Mouse (Mus musculus) stomach, embryonic 16.5 days (tissue): ENCODE data around the gene Sae1. TPM values are rescaled to one million over a fixed set of nuclear protein-coding genes. Genes with fewer than 3 reads are reported as not detected.
A peak's percentile ranks its signal among the peaks of the same experiment; 100 is the strongest.
"Not testable (repeated sequence)": the region's sequence is repeated elsewhere in the genome, so short reads cannot be mapped to it uniquely, and the experiment has no call there.

Experiments used
- ATAC-seq: fragments of 200-750 bp; cut with Nextera tagmentation; 2 replicates; pipeline ENCODE4 v1.8.0; 2017; ENCODE audit warnings: moderate number of reproducible peaks, moderate TSS enrichment; ENCODE audit not compliant: insufficient read depth, low FRiP score
- H3K27ac ChIP-seq: fragments of 300-500 bp; sonication (generic); 2 replicates; pipeline ENCODE4 v1.5.1; 2014; ENCODE audit warnings: low read length
- H3K27me3 ChIP-seq: fragments of 300-500 bp; sonication (generic); 2 replicates; pipeline ENCODE4 v1.6.1; 2014; ENCODE audit warnings: low read length, control low read depth, mixed read lengths; ENCODE audit not compliant: control insufficient read depth, insufficient read depth
- H3K36me3 ChIP-seq: fragments of 300-500 bp; sonication (generic); 2 replicates; pipeline ENCODE4 v1.6.1; 2014; ENCODE audit warnings: low read length; ENCODE audit not compliant: control insufficient read depth, insufficient read depth
- H3K4me1 ChIP-seq: fragments of 300-500 bp; sonication (generic); 2 replicates; pipeline ENCODE4 v1.6.1; 2014; ENCODE audit warnings: low read length, control low read depth, mixed read lengths; ENCODE audit not compliant: control insufficient read depth, insufficient read depth
- H3K4me2 ChIP-seq: fragments of 300-500 bp; sonication (generic); 2 replicates; pipeline ENCODE4 v1.6.1; 2014; ENCODE audit warnings: low read depth, low read length, mixed read lengths
- H3K4me3 ChIP-seq: fragments of 300-500 bp; sonication (generic); replicated peaks from 2 replicates; pipeline ENCODE4 v1.5.1; 2014; ENCODE audit warnings: mild to moderate bottlenecking, low read length
- H3K9ac ChIP-seq: fragments of 300-500 bp; sonication (generic); 2 replicates; pipeline ENCODE4 v1.6.1; 2014; ENCODE audit warnings: low read length
- H3K9me3 ChIP-seq: fragments of 300-500 bp; sonication (generic); replicated peaks from 2 replicates; pipeline ENCODE4 v1.6.1; 2016; ENCODE audit warnings: low read length, control low read depth; ENCODE audit not compliant: control insufficient read depth
- WGBS: fragments of 180-500 bp; shearing (Covaris S2); extraction: QIAGEN DNeasy Blood & Tissue Kit; methylation state at CpG from one replicate; pipeline ENCODE4 v1.1.7; 2014; 5-methylcytosine and 5-hydroxymethylcytosine counted together
- polyA plus RNA-seq: library from polyadenylated mRNA; unstranded; fragments of >200 nt; fragmentation: Nextera tagmentation; extraction: Ambion mirVana; gene quantifications from 2 replicates; pipeline ENCODE4 v1.2.1, GENCODE M21; 2015

Sae1 gene
- polyA plus RNA-seq, 1 experiment from 2014 or later, result 256 TPM

DNA sequence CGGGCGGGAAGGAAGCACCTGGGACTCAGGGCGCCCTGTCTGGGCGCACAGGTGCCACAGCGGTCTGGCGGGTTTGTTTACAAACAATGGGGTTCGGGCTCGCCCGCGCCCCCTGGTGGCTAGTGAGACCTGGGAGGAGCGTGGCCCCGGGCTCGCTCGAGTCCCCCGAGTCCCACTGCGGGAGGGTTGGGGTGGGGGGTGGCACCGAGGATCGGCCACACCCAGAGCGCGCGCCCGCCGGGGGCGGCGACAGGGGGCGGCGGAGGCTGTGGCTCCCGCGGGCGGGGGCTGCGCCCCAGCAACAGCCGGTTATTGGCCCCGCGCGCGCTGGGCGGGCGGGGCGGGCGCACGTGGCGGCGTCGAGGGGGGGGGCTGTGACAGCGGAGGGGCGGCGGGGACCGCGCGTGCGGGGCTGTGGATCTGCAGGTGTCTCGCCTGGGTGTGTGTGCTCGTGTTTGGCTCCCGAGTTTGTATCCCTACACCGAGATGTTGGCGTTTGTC is 77.5 kb downstream of the Sae1 start:
- under 1% methylated on average over 52 of the region's 56 CpGs for WGBS
- Histone ChIP-seq H3K4me1 (peaks cover 37% of the 10 kb centered on the region), H3K27ac (peak overlapping the region; percentile 59), H3K36me3 (no peaks in the 10 kb centered on the region), H3K9ac (peak overlapping the region; percentile 78), H3K27me3 (no peaks in the 10 kb centered on the region), H3K9me3 (no peaks in the 10 kb centered on the region), H3K4me2 (peak overlapping the region; percentile 100), H3K4me3 (peak overlapping the region; percentile 78)
- peak; percentile 33 for ATAC-seq

DNA sequence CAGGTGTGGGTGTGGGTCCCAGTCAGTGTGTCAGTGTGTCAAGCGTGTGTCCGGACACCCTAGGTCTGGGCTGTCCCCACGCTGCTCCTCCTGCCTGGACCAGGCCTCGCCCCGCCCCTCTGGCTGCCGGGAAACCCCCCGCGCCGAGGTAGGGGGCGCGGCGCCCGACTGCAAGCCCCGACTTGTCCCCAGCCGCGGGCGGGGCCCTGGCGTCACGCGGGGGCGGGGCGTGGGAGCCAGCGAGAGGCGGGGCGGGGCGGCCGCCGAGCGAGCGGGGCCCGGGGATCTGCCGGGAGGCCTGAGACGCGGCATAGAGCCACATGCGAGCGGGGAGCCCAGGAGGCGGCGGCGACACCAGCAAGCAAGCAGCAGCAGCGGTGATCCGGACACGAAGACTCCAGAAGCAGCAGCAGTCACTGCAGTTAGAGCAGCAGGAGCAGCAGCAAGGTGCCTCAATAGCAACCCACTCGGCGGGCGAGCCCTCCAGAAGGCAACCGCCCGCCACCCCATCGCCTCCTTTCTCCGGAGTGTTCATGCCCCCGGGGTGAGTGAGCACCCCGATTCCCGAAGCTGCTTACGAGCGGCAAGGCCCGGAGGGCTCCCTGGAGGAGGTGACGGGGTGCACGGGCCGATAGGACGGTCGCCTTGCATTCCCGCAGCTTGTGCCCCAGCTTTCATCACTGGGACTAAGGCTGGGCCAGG is 78.1 kb downstream of the Sae1 start:
- under 1% methylated on average over 61 of the region's 61 CpGs for WGBS
- peak overlapping the region; percentile 59 for H3K27ac ChIP-seq
- peaks cover 37% of the 10 kb centered on the region for H3K4me1 ChIP-seq
- peak overlapping the region; percentile 78 for H3K4me3 ChIP-seq
- H3K9me3 ChIP-seq, result no peaks in the 10 kb centered on the region
- peak; percentile 41; the same call in 1 of the 2 replicates for ATAC-seq
- H3K4me2 ChIP-seq, result peak overlapping the region; percentile 100
- H3K27me3 ChIP-seq, result no peaks in the 10 kb centered on the region
- no peaks in the 10 kb centered on the region for H3K36me3 ChIP-seq
- H3K9ac ChIP-seq, result peak overlapping the region; percentile 78

DNA sequence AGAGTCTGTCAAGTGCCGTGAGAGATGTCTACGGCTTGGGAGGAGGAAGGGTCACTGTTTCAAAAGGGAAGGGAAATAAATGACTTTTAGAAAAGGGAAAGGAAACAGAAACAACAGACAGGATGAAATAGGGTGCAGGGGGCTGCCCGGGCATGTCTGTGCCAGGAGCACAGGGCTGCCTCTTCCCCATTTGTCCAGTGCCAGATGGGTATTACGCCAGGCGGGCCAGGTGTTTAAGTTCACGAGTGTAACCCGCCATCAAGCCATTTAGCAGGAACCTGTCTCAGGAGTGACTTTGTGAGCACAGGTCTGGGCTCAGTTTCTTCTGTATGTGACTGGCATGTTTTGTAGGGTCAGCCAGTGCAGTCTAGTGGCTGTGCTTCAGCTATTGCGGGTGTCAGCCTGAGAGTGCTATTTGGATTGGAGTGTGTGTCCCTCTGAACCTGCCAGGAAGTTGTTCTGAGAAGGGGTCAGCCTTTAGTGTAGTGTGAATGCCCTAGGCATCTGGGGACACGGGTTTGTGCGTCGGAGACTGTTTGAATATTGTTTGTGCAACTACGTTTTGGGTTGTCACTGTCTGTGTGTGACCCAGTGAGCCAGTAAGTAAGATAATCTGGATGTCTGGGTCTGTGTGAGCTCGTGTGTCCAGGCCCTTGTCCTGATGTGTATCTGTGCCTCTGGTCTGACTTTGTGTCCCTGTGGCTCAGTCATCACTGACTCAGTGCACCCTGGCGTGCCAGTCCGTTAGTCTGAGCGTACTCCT is 78.9 kb downstream of the Sae1 start:
- Histone ChIP-seq H3K9ac (peak overlapping the region; percentile 78), H3K27me3 (no peaks in the 10 kb centered on the region), H3K27ac (peak overlapping the region; percentile 59), H3K4me3 (peak overlapping the region; percentile 78), H3K4me1 (peaks cover 32% of the 10 kb centered on the region), H3K4me2 (peak overlapping the region; percentile 100), H3K36me3 (no peaks in the 10 kb centered on the region), H3K9me3 (no peaks in the 10 kb centered on the region)
- WGBS, result 25% methylated on average over 16 of the region's 16 CpGs
- no peak for ATAC-seq

DNA sequence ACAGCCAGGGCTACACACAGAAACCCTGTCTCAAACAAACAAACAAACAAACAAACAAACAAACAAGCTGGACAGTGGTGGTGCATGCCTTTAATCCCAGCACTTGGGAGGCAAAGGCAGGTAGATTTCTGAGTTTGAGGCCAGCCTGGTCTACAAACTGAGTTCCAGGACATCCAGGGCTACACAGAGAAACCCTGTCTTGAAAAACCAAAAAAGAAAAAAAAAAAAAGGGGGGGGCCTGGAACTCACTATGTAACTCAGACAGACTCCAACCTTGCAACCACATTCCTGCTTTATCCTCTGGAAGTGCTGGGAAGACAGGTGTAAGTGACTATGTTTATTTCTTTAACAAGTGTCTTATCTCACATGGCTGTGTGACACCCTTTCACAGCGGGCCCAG is 79.5 kb downstream of the Sae1 start, which contains the start of gene Bbc3:
TSS of gene Bbc3 (plus strand) at position 301 of the 400 bp plus-strand sequence.
- not testable (repeated sequence) for H3K27me3 ChIP-seq, H3K36me3 ChIP-seq, ATAC-seq, H3K9me3 ChIP-seq
- peaks cover 27% of the 10 kb centered on the region for H3K4me1 ChIP-seq
- WGBS, result 46% methylated on average over 1 of the region's 1 CpGs
- peak within 1 kb of the TSS; percentile 100 for H3K4me2 ChIP-seq
- H3K27ac ChIP-seq, result peak within 1 kb of the TSS; percentile 59
- H3K4me3 ChIP-seq, result peak within 1 kb of the TSS; percentile 78
- peak within 1 kb of the TSS; percentile 78 for H3K9ac ChIP-seq

DNA sequence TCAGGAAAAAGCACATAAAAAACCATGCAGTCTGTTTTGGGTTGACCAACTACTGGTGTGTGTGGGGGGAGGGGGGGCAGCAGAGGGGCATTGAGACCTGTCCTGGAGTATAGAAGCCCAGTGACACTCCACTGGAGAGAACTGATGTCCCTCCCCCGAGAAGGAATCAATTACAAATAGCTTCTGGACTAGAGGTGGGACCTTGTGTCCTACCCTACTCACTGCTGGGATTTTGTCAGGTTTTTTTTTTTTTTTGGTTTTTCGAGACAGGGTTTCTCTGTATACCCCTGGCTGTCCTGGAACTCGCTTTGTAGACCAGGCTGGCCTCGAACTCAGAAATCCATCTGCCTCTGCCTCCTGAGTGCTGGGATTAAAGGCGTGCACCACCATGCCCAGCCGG is 80.5 kb downstream of the Sae1 start:
- H3K36me3 ChIP-seq, ATAC-seq, H3K9ac ChIP-seq, H3K4me3 ChIP-seq, H3K4me2 ChIP-seq, H3K9me3 ChIP-seq, H3K27me3 ChIP-seq, H3K27ac ChIP-seq: not testable (repeated sequence)
- peaks cover 24% of the 10 kb centered on the region for H3K4me1 ChIP-seq
- 73% methylated on average over 6 of the region's 6 CpGs for WGBS

DNA sequence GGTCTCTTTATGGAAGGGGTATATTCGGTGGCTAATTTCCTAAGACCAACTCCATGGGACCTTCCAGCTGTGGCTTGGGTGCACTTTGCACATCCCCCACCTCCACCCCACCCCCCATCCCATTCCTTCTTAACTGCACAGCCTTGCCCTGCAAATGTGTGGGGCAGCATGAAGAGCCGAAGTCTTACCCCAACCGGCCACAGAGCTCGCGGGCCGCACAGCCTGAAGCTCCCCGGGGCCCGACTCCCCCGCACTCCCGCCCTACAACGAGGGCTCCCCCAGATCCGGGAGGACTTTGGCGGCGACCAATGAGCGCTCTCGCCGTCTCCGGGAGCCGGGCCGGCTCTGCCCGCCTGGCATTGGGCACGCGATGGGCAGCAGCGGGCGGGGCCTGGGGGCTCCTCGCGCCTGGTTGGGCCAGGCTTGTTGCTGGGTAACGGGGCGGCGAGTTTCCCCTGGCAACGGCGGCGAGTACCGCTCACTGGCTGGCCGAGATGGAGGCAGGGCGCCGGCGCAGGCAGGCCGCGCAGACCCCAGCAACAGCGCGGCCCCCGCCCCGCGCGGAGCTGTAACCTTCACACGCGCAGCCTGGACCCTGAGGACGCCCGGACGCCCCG is 88.1 kb downstream of the Sae1 start:
- Histone ChIP-seq H3K4me2 (peak overlapping the region; percentile 83), H3K27me3 (no peaks in the 10 kb centered on the region), H3K27ac (peak overlapping the region; percentile 52; the same call in 1 of the 2 replicates), H3K9me3 (no peaks in the 10 kb centered on the region), H3K4me3 (peak overlapping the region; percentile 45), H3K4me1 (peaks cover 24% of the 10 kb centered on the region), H3K9ac (peak overlapping the region; percentile 66), H3K36me3 (no peaks in the 10 kb centered on the region)
- 1% methylated on average over 52 of the region's 52 CpGs for WGBS
- peak; percentile 68 for ATAC-seq

DNA sequence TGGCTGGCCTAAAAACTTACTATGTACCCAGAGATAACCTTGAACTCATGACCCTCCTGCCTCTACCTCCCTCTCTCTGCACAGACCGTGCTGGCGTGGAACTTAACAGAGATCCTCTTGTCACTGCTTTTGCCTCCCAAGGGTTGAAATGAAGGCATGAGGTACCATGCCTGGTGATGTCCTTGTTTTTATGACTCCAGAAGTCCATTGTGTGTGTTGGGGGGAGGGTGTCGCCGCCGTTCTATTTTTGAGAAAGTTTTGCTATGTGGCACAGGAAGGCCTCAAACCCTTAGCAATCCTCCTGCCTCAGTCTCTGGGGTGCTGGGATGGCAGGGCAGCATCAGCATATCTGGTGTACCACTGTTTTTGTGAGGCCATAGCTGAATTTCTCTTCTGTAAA is 88.7 kb downstream of the Sae1 start:
- Histone ChIP-seq H3K4me2 (0 out of 2 replicates have a peak overlapping the region, but pooled peaks have one; percentile 83), H3K9ac (no peak overlapping the region), H3K27ac (peak overlapping the region; percentile 52; the same call in 1 of the 2 replicates), H3K4me3 (peak overlapping the region; percentile 45; the same call in 1 of the 2 replicates), H3K9me3 (no peaks in the 10 kb centered on the region), H3K27me3 (no peaks in the 10 kb centered on the region), H3K36me3 (no peaks in the 10 kb centered on the region), H3K4me1 (peaks cover 24% of the 10 kb centered on the region)
- WGBS, result 81% methylated on average over 5 of the region's 5 CpGs
- no peak for ATAC-seq

DNA sequence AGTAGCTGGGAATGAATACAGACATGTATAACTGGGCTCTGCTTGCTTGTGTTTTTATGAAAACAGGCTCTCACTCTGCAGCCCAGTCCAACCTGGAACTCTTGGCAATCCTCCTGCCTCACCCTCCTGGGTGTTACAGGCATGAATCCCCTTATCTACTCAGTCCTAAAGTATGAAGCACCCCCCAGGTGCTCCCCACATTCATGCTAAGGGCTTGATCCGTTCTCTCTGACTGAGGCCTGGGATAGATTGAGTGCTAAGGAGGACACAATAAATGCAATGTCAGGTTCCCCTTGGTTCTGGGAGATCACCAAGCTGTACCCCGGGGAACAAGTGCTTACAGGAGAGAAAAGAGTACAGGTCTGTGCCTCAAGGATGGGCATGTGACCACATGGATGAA is 90.0 kb downstream of the Sae1 start:
- 54% methylated on average over 2 of the region's 2 CpGs for WGBS
- no peak for ATAC-seq
- no peak overlapping the region for H3K9ac ChIP-seq
- peaks cover 24% of the 10 kb centered on the region for H3K4me1 ChIP-seq
- no peaks in the 10 kb centered on the region for H3K27me3 ChIP-seq
- H3K36me3 ChIP-seq, result no peaks in the 10 kb centered on the region
- H3K4me2 ChIP-seq, result no peak overlapping the region
- no peak overlapping the region for H3K27ac ChIP-seq
- H3K4me3 ChIP-seq, result no peak overlapping the region
- no peaks in the 10 kb centered on the region for H3K9me3 ChIP-seq
